Mouse (Mus musculus): Measurements from ENCODE around the gene Rnf31. TPM values are rescaled to one million over a fixed set of nuclear protein-coding genes. Genes with fewer than 3 reads are reported as not detected.

Rnf31 gene
- polyA plus RNA-seq, 1 experiment from 2014 or later = 23.7 TPM

- 23% methylated on average over 21 of the region's 21 CpGs for WGBS
These were observed 26.3 kb downstream of the Rnf31 start, which contains the start of gene Rec8 for GRCm38 (mm10) chr14:55617822-55618221. Gene Rec8 (plus strand): TSS chr14:55618037.

GRCm38 (mm10) chr14:55618486-55619195 is 27.1 kb downstream of the Rnf31 start:
- no peaks in the 10 kb centered on the region for H3K36me3 ChIP-seq
- H3K4me3 ChIP-seq = peak overlapping the region; percentile 28
- H3K9ac ChIP-seq = peak overlapping the region; percentile 23; the same call in 1 of the 2 replicates
- no peaks in the 10 kb centered on the region for H3K9me3 ChIP-seq (replicated peaks)
- H3K4me2 ChIP-seq (replicated peaks) = peak overlapping the region; percentile 42
- no peaks in the 10 kb centered on the region for H3K27me3 ChIP-seq
- WGBS = 53% methylated on average over 22 of the region's 22 CpGs
- no peak for ATAC-seq (ENCODE audit: low FRiP score)
- no peak overlapping the region for H3K27ac ChIP-seq
- peaks cover 6% of the 10 kb centered on the region; the same call in 1 of the 2 replicates for H3K4me1 ChIP-seq

More at GRCm38 (mm10) chr14:55617822-55618221, 26.3 kb downstream of the Rnf31 start, which contains the start of gene Rec8:
- Histone ChIP-seq H3K4me3 (peak within 1 kb of the TSS; percentile 28), H3K9ac (peak within 1 kb of the TSS; percentile 23; the same call in 1 of the 2 replicates), H3K27ac (no peak within 1 kb of the TSS), H3K4me2 (replicated peaks) (peak within 1 kb of the TSS; percentile 42), H3K9me3 (replicated peaks) (no peaks in the 10 kb centered on the region), H3K36me3 (no peaks in the 10 kb centered on the region), H3K4me1 (peaks cover 6% of the 10 kb centered on the region; the same call in 1 of the 2 replicates), H3K27me3 (no peaks in the 10 kb centered on the region)
- peak; percentile 85 for ATAC-seq (ENCODE audit: low FRiP score)

GRCm38 (mm10) chr14:55628077-55628827 is 36.7 kb downstream of the Rnf31 start:
- 92% methylated on average over 27 of the region's 27 CpGs for WGBS
- no peak overlapping the region for H3K9ac ChIP-seq

GRCm38 (mm10) chr14:55629312-55629711 is 37.8 kb downstream of the Rnf31 start:
- Histone ChIP-seq H3K4me3 (no peak overlapping the region), H3K36me3 (peaks cover 98% of the 10 kb centered on the region)
- WGBS = 54% methylated on average over 5 of the region's 5 CpGs

More at GRCm38 (mm10) chr14:55628077-55628827, 36.7 kb downstream of the Rnf31 start:
- Histone ChIP-seq H3K27me3 (no peaks in the 10 kb centered on the region), H3K4me3 (no peak overlapping the region), H3K9me3 (replicated peaks) (no peaks in the 10 kb centered on the region), H3K4me2 (replicated peaks) (no peak overlapping the region), H3K27ac (no peak overlapping the region), H3K4me1 (no peaks in the 10 kb centered on the region), H3K36me3 (peaks cover 94% of the 10 kb centered on the region)
- no peak for ATAC-seq (ENCODE audit: low FRiP score)

GRCm38 (mm10) chr14:55634874-55635522 is 43.5 kb downstream of the Rnf31 start:
- H3K9ac ChIP-seq = peak overlapping the region; percentile 78
- H3K4me3 ChIP-seq = peak overlapping the region; percentile 60
- ATAC-seq (ENCODE audit: low FRiP score) = peak; percentile 55
- peak overlapping the region; percentile 67 for H3K27ac ChIP-seq
- peaks cover 18% of the 10 kb centered on the region for H3K4me1 ChIP-seq
- H3K27me3 ChIP-seq = no peaks in the 10 kb centered on the region
- 4% methylated on average over 23 of the region's 23 CpGs for WGBS
- H3K9me3 ChIP-seq (replicated peaks) = no peaks in the 10 kb centered on the region
- peak overlapping the region; percentile 95 for H3K4me2 ChIP-seq (replicated peaks)
- peaks cover 80% of the 10 kb centered on the region for H3K36me3 ChIP-seq

More at GRCm38 (mm10) chr14:55629312-55629711, 37.8 kb downstream of the Rnf31 start:
- no peak overlapping the region for H3K4me2 ChIP-seq (replicated peaks)
- H3K9ac ChIP-seq = no peak overlapping the region
- H3K9me3 ChIP-seq (replicated peaks) = no peaks in the 10 kb centered on the region
- H3K27me3 ChIP-seq = no peaks in the 10 kb centered on the region
- H3K4me1 ChIP-seq = peaks cover 4% of the 10 kb centered on the region; the same call in 1 of the 2 replicates
- H3K27ac ChIP-seq = no peak overlapping the region
- no peak for ATAC-seq (ENCODE audit: low FRiP score)

- Histone ChIP-seq H3K9ac (peak within 1 kb of the TSS; percentile 78), H3K4me1 (peaks cover 18% of the 10 kb centered on the region), H3K36me3 (peaks cover 80% of the 10 kb centered on the region), H3K4me3 (peak within 1 kb of the TSS; percentile 60), H3K9me3 (replicated peaks) (no peaks in the 10 kb centered on the region), H3K4me2 (replicated peaks) (peak within 1 kb of the TSS; percentile 95), H3K27me3 (no peaks in the 10 kb centered on the region), H3K27ac (peak within 1 kb of the TSS; percentile 67)
- ATAC-seq (ENCODE audit: low FRiP score) = peak; percentile 87
- 2% methylated on average over 33 of the region's 33 CpGs for WGBS
These were observed 44.1 kb downstream of the Rnf31 start, which contains the start of gene Ipo4 for GRCm38 (mm10) chr14:55635523-55636007. Gene Ipo4 (minus strand): TSS chr14:55635957.

- Histone ChIP-seq H3K27me3 (no peaks in the 10 kb centered on the region), H3K27ac (no peak within 1 kb of the TSS), H3K4me3 (no peak within 1 kb of the TSS), H3K4me2 (replicated peaks) (no peak within 1 kb of the TSS), H3K9ac (no peak within 1 kb of the TSS), H3K4me1 (peaks cover 24% of the 10 kb centered on the region), H3K9me3 (replicated peaks) (no peaks in the 10 kb centered on the region), H3K36me3 (peaks cover 66% of the 10 kb centered on the region)
- no peak for ATAC-seq (ENCODE audit: low FRiP score)
- 96% methylated on average over 9 of the region's 9 CpGs for WGBS
These were observed 46.3 kb downstream of the Rnf31 start, which contains the start of gene Gm49378 for GRCm38 (mm10) chr14:55637795-55638194. Gene Gm49378 (minus strand): TSS chr14:55637895.

GRCm38 (mm10) chr14:55640816-55641215 is 49.3 kb downstream of the Rnf31 start:
- Histone ChIP-seq H3K4me2 (replicated peaks) (no peak overlapping the region), H3K9ac (no peak overlapping the region), H3K9me3 (replicated peaks) (no peaks in the 10 kb centered on the region), H3K4me1 (peaks cover 24% of the 10 kb centered on the region), H3K4me3 (no peak overlapping the region), H3K27me3 (no peaks in the 10 kb centered on the region), H3K27ac (no peak overlapping the region), H3K36me3 (peaks cover 53% of the 10 kb centered on the region)
- no peak for ATAC-seq (ENCODE audit: low FRiP score)
- 97% methylated on average over 14 of the region's 14 CpGs for WGBS

GRCm38 (mm10) chr14:55641291-55641690 is 49.8 kb downstream of the Rnf31 start:
- 96% methylated on average over 13 of the region's 13 CpGs for WGBS
- ATAC-seq (ENCODE audit: low FRiP score) = no peak
- peaks cover 54% of the 10 kb centered on the region for H3K36me3 ChIP-seq

GRCm38 (mm10) chr14:55642679-55643059 is 51.2 kb downstream of the Rnf31 start:
- Histone ChIP-seq H3K4me3 (peak overlapping the region; percentile 93), H3K36me3 (peaks cover 46% of the 10 kb centered on the region), H3K9ac (peak overlapping the region; percentile 97), H3K9me3 (replicated peaks) (no peaks in the 10 kb centered on the region), H3K4me1 (peaks cover 19% of the 10 kb centered on the region), H3K27ac (peak overlapping the region; percentile 96), H3K27me3 (no peaks in the 10 kb centered on the region), H3K4me2 (replicated peaks) (peak overlapping the region; percentile 88)
- peak; percentile 40 for ATAC-seq (ENCODE audit: low FRiP score)
- 23% methylated on average over 8 of the region's 8 CpGs for WGBS

More at GRCm38 (mm10) chr14:55641291-55641690, 49.8 kb downstream of the Rnf31 start:
- Histone ChIP-seq H3K4me1 (peaks cover 20% of the 10 kb centered on the region), H3K27ac (no peak overlapping the region), H3K4me2 (replicated peaks) (no peak overlapping the region), H3K27me3 (no peaks in the 10 kb centered on the region), H3K9ac (no peak overlapping the region), H3K4me3 (no peak overlapping the region), H3K9me3 (replicated peaks) (no peaks in the 10 kb centered on the region)

GRCm38 (mm10) chr14:55643060-55643907 is 51.8 kb downstream of the Rnf31 start, which contains the start of gene Tm9sf1:
Gene Tm9sf1 (minus strand): TSS chr14:55643806.
- no peaks in the 10 kb centered on the region for H3K27me3 ChIP-seq
- peaks cover 19% of the 10 kb centered on the region for H3K4me1 ChIP-seq
- peak within 1 kb of the TSS; percentile 97 for H3K9ac ChIP-seq
- peak within 1 kb of the TSS; percentile 93 for H3K4me3 ChIP-seq
- ATAC-seq (ENCODE audit: low FRiP score) = peak; percentile 91
- under 1% methylated on average over 88 of the region's 89 CpGs for WGBS
- H3K36me3 ChIP-seq = peaks cover 40% of the 10 kb centered on the region
- peak within 1 kb of the TSS; percentile 96 for H3K27ac ChIP-seq
- no peaks in the 10 kb centered on the region for H3K9me3 ChIP-seq (replicated peaks)
- peak within 1 kb of the TSS; percentile 88 for H3K4me2 ChIP-seq (replicated peaks)

Data from hindbrain, embryonic 12.5 days (tissue).